ENCODE assay signal across 24 mouse cellular contexts in genomic region chr16:64513423-64513822, GRCm38 (mm10).
A peak's percentile ranks its signal among the peaks of the same experiment; 100 is the strongest.
DNase-seq lines count a peak whose midpoint lies in the region; ATAC-seq and TF ChIP-seq lines count a peak whose summit lies in the region.
"Had no signal": no experiment of that assay in that cellular context is flagged by ENCODE, and none has a peak within 500 bp of the region (broad histone marks: within the 10 kb centered on the region; RNA-seq: fewer than 3 reads in every experiment).

No protein-coding gene starts in this region.

- no peak for ATAC-seq in limb, embryonic 14.5 days (ENCODE audit: low FRiP score, low read depth)
- ATAC-seq: activated CD4-positive, CD25-positive, alpha-beta regulatory T cell, adult 4 months; CD4-positive, CD25-positive, alpha-beta regulatory T cell, adult 4 months; forebrain, embryonic 13.5 days; forebrain, embryonic 15.5 days; forebrain, postnatal 0 days; Patski had no signal

- DNase-seq in heart, adult 11 months: peak; percentile 83
- DNase-seq in heart, adult 18-20 months: no peak
- DNase-seq in forelimb bud, embryonic 11.5 days (ENCODE audit: low read depth, low spot score): peak; percentile 24
- DNase-seq in limb, embryonic 14.5 days (ENCODE audit: low spot score): peak; percentile 11
- DNase-seq in left cerebral cortex, postnatal 10 days (ENCODE audit: extremely low spot score in 1 of 2, low spot score in 2 of 2): no peak
- DNase-seq: adrenal gland, adult 8-10 months; adrenal gland, postnatal 14 days; adrenal gland, postnatal 36 days; B cell, adult 2 months; cerebellum, adult 11-12 months; cerebellum, adult 2 months; cerebellum, adult 9-11 months; cerebellum, postnatal 14 days; cerebellum, postnatal 36 days; forebrain, postnatal 0 days had no signal

- no peak overlapping the region for H3K4me3 ChIP-seq in limb, embryonic 14.5 days (replicated peaks; ENCODE audit: low read length)
- H3K4me3 ChIP-seq: embryonic facial prominence, embryonic 10.5 days; embryonic facial prominence, embryonic 12.5 days; forebrain, embryonic 13.5 days; forebrain, embryonic 15.5 days had no signal

- no peaks in the 10 kb centered on the region for H3K36me3 ChIP-seq in limb, embryonic 14.5 days (ENCODE audit: control insufficient read depth, insufficient read depth, low read length)
- H3K36me3 ChIP-seq: embryonic facial prominence, embryonic 10.5 days; embryonic facial prominence, embryonic 12.5 days; forebrain, embryonic 15.5 days; G1E had no signal

- H3K27ac ChIP-seq in limb, embryonic 14.5 days (replicated peaks; ENCODE audit: low read depth, low read length): no peak overlapping the region
- H3K27ac ChIP-seq: embryonic facial prominence, embryonic 10.5 days; embryonic facial prominence, embryonic 12.5 days; forebrain, embryonic 13.5 days; forebrain, embryonic 15.5 days had no signal

- TF ChIP-seq POLR2A in limb, embryonic 14.5 days (IDR thresholded peaks at IDR 0.05; ENCODE audit: borderline replicate concordance, extremely low read depth, insufficient read depth, insufficient read length): no peak

- no peaks in the 10 kb centered on the region for H3K4me1 ChIP-seq in limb, embryonic 14.5 days (ENCODE audit: control insufficient read depth, insufficient read depth, low read length)
- H3K4me1 ChIP-seq: embryonic facial prominence, embryonic 10.5 days; embryonic facial prominence, embryonic 12.5 days; forebrain, embryonic 13.5 days; forebrain, embryonic 15.5 days had no signal

- WGBS in limb, embryonic 14.5 days: 39% methylated on average over 2 of the region's 2 CpGs

- H3K9ac ChIP-seq in limb, embryonic 14.5 days (ENCODE audit: low read depth, low read length, severe bottlenecking): no peak overlapping the region
- H3K9ac ChIP-seq: embryonic facial prominence, embryonic 12.5 days; forebrain, embryonic 13.5 days; forebrain, embryonic 15.5 days; forebrain, postnatal 0 days had no signal

- H3K4me2 ChIP-seq in limb, embryonic 14.5 days (replicated peaks; ENCODE audit: low read depth, low read length, severe bottlenecking): no peak overlapping the region
- H3K4me2 ChIP-seq: embryonic facial prominence, embryonic 12.5 days; forebrain, embryonic 13.5 days; forebrain, embryonic 15.5 days had no signal

- intact Hi-C loops in left cerebral cortex, postnatal 10 days (cut with DNase I): no loop called here

- no peaks in the 10 kb centered on the region for H3K9me3 ChIP-seq in limb, embryonic 14.5 days (ENCODE audit: control insufficient read depth, low read length)
- H3K9me3 ChIP-seq: embryonic facial prominence, embryonic 10.5 days; embryonic facial prominence, embryonic 12.5 days; forebrain, embryonic 13.5 days; forebrain, embryonic 15.5 days; G1E had no signal

- no peaks in the 10 kb centered on the region for H3K27me3 ChIP-seq in limb, embryonic 14.5 days (ENCODE audit: control insufficient read depth, insufficient read depth, low read length)
- H3K27me3 ChIP-seq: CH12.LX; embryonic facial prominence, embryonic 12.5 days; forebrain, embryonic 13.5 days; forebrain, embryonic 15.5 days had no signal

Comparison
In these comparisons a context has a peak if more than half of its experiments do, and no peak if none do; other contexts are left out.
1. DNase-seq: peak in heart, adult 11 months (single experiment), forelimb bud, embryonic 11.5 days (single experiment) and limb, embryonic 14.5 days (single experiment); none in heart, adult 18-20 months (0 of 2) and left cerebral cortex, postnatal 10 days (0 of 2).